Mouse (Mus musculus) heart, postnatal 10 days (tissue): Measurements from ENCODE around the gene Pde4a. TPM values are rescaled to one million over a fixed set of nuclear protein-coding genes. Genes with fewer than 3 reads are reported as not detected.
"Not testable (repeated sequence)": the region's sequence is repeated elsewhere in the genome, so short reads cannot be mapped to it uniquely, and the experiment has no call there.

ENCODE experiments used
- DNase-seq, 2 experiments: peaks; one replicate each; pipeline ENCODE4 v3.0.0; 2021
- intact Hi-C: fragments of 180-260 bp; cut with DNase I; formaldehyde crosslinking; loops from one replicate; pipeline ENCODE4 v1.15.1; 2025
- total RNA-seq, 2 experiments: library from RNA; stranded (reverse); gene quantifications; 2 replicates each; pipeline ENCODE4 v1.2.3; 2021

Pde4a gene
- total RNA-seq, 2 experiments from 2014 or later, result 21.3 to 28.2 TPM

- DNase-seq, result peak; percentile 66 to 75
- intact Hi-C loops, result loop anchor here (1.0 to 5.0 kb wide), 3 partner anchors 27 to 119 kb away; partner anchors contain the start of genes Atg4d and Cdkn2d
Observed at GRCm38 (mm10) chr9:21238004-21238732, 72.7 kb downstream of the Pde4a start.

- intact Hi-C loops, result loop anchor here (1.0 to 5.0 kb wide), 3 partner anchors 26 to 118 kb away; partner anchors contain the start of genes Atg4d and Cdkn2d
Observed at GRCm38 (mm10) chr9:21238733-21239464, 73.4 kb downstream of the Pde4a start, which contains the start of gene Keap1. Keap1 (minus strand) TSS chr9:21239361.

GRCm38 (mm10) chr9:21239465-21239848, 73.9 kb downstream of the Pde4a start:
- intact Hi-C loops, result loop anchor here (2.0 to 5.0 kb wide), 2 partner anchors 51 to 118 kb away; partner anchors contain the start of gene Cdkn2d
- DNase-seq, result no peak

More at GRCm38 (mm10) chr9:21238733-21239464, 73.4 kb downstream of the Pde4a start, which contains the start of gene Keap1:
- DNase-seq, result peak; percentile 88 to 89

GRCm38 (mm10) chr9:21241343-21241742, 75.8 kb downstream of the Pde4a start:
- peak; percentile 83 to 88 for DNase-seq
- intact Hi-C loops, result no loop called here

- DNase-seq, result no peak
- intact Hi-C loops, result no loop called here
Observed at GRCm38 (mm10) chr9:21243826-21244427, 78.4 kb downstream of the Pde4a start.

GRCm38 (mm10) chr9:21244428-21245112, 79.1 kb downstream of the Pde4a start:
- intact Hi-C loops, result no loop called here
- peak; percentile 36 to 42 for DNase-seq

- intact Hi-C loops, result no loop called here
- no peak for DNase-seq
Observed at GRCm38 (mm10) chr9:21245113-21245487, 79.6 kb downstream of the Pde4a start.

GRCm38 (mm10) chr9:21246342-21246741, 80.8 kb downstream of the Pde4a start:
- intact Hi-C loops, result no loop called here
- no peak for DNase-seq

GRCm38 (mm10) chr9:21248326-21248725, 82.8 kb downstream of the Pde4a start, which contains the start of gene S1pr5:
S1pr5 (minus strand) TSS chr9:21248443.
- peak; percentile 51 to 52 for DNase-seq
- intact Hi-C loops, result no loop called here

- intact Hi-C loops, result no loop called here
- DNase-seq, result no peak
Observed at GRCm38 (mm10) chr9:21249629-21250508, 84.4 kb downstream of the Pde4a start.

GRCm38 (mm10) chr9:21250509-21250908, 85.0 kb downstream of the Pde4a start:
- DNase-seq, result peak; percentile 43 to 54
- intact Hi-C loops, result no loop called here

- intact Hi-C loops, result no loop called here
- DNase-seq, result no peak
Observed at GRCm38 (mm10) chr9:21251116-21251735, 85.7 kb downstream of the Pde4a start.

- intact Hi-C loops, result no loop called here
- no peak for DNase-seq
Observed at GRCm38 (mm10) chr9:21254690-21255089, 89.2 kb downstream of the Pde4a start.

GRCm38 (mm10) chr9:21256349-21256748, 90.8 kb downstream of the Pde4a start:
- intact Hi-C loops, DNase-seq: not testable (repeated sequence)

GRCm38 (mm10) chr9:21260491-21261040, 95.1 kb downstream of the Pde4a start:
- intact Hi-C loops, result no loop called here
- DNase-seq, result no peak

- intact Hi-C loops, result no loop called here
- no peak for DNase-seq
Observed at GRCm38 (mm10) chr9:21261831-21262230, 96.3 kb downstream of the Pde4a start.
